Mouse (Mus musculus): ENCODE results near the gene Pnisr. TPM values are rescaled to one million over a fixed set of nuclear protein-coding genes. Genes with fewer than 3 reads are reported as not detected.

Gene Pnisr
- polyA plus RNA-seq, 1 experiment, result 229 TPM

- Histone ChIP-seq H3K4me3 (ENCODE audit: insufficient read depth, low read length) (no peak overlapping the region), H3K27ac (ENCODE audit: insufficient read depth, low read length) (no peak overlapping the region), H3K4me1 (ENCODE audit: control insufficient read depth, insufficient read depth, low read length) (no peaks in the 10 kb centered on the region; the same call in 1 of the 2 replicates)
- TF ChIP-seq CTCF (IDR thresholded peaks at IDR 0.05; ENCODE audit: extremely low read depth, insufficient read depth, low read length) (no peak), POLR2A (IDR thresholded peaks at IDR 0.05; ENCODE audit: extremely low read depth, insufficient read depth, low read length) (no peak)
Observed at GRCm38 (mm10) chr4:21857481-21857880, 10.1 kb downstream of the Pnisr start.

GRCm38 (mm10) chr4:21865226-21865625, 17.8 kb downstream of the Pnisr start:
- no peak overlapping the region for H3K4me3 ChIP-seq (ENCODE audit: insufficient read depth, low read length)
- no peaks in the 10 kb centered on the region for H3K4me1 ChIP-seq (ENCODE audit: control insufficient read depth, insufficient read depth, low read length)
- H3K27ac ChIP-seq (ENCODE audit: insufficient read depth, low read length), result no peak overlapping the region
- TF ChIP-seq POLR2A (IDR thresholded peaks at IDR 0.05; ENCODE audit: extremely low read depth, insufficient read depth, low read length) (no peak), CTCF (IDR thresholded peaks at IDR 0.05; ENCODE audit: extremely low read depth, insufficient read depth, low read length) (no peak)

DNA sequence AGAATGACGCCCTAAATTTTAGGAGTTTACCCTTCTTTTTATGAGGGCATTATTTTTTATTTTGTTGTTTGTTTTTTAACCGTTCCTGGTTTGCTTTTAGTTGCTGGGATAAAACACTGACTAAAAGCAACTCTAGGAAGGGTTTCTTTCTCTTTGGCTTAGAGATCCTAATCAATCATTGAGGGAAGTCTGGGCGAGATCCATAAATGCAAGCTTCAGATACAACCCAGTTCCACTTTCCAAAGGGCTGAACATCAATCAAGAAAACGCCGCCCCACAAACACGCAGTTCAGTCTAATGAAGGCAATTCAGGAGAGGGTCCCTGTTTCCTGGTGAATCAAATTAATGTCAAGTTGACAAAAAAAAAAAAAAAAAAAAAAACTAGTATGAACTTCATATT, 31.4 kb downstream of the Pnisr start:
- TF ChIP-seq POLR2A (IDR thresholded peaks at IDR 0.05; ENCODE audit: extremely low read depth, insufficient read depth, low read length) (no peak), CTCF (IDR thresholded peaks at IDR 0.05; ENCODE audit: extremely low read depth, insufficient read depth, low read length) (no peak)
- Histone ChIP-seq H3K4me3 (ENCODE audit: insufficient read depth, low read length) (no peak overlapping the region; the same call in 1 of the 2 replicates), H3K4me1 (ENCODE audit: control insufficient read depth, insufficient read depth, low read length) (no peaks in the 10 kb centered on the region), H3K27ac (ENCODE audit: insufficient read depth, low read length) (no peak overlapping the region)

DNA sequence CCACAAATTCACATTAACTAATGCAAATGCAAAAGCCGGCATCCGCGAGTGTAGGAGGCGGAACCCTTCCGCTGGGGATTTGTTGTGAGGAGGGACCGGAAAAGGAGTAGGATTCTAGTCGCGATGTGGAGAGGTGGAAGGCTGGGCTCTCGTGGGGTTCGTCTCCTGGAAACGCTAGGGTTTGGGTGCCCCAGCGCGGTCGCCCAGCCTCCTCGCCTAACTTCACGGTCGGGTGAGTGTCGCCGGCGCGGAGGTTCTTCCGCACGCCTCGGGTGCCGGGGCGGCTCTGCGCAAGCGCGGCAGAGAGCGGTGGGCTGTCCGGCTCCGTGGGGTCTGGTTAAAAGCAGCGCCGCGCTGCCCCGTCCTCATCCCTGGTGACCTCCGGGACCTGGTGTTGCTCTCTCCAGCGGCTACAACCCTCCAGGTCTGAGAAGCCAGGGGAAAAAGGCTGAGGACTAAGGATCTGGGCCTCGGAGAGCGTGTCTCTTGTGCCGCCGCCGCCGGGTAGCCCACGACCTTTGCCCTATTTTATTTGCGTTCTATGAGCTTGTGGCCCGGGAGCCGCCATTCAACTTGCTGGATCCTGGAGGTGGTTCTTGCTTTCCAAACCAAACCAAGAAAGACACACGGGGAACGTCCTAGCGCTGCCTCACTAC, 32.3 kb downstream of the Pnisr start, which contains the start of gene Coq3:
TSS of gene Coq3 (plus strand) at position 109 of the 656 bp plus-strand sequence.
- peak within 1 kb of the TSS; percentile 77 for H3K4me3 ChIP-seq (ENCODE audit: insufficient read depth, low read length)
- no peaks in the 10 kb centered on the region for H3K4me1 ChIP-seq (ENCODE audit: control insufficient read depth, insufficient read depth, low read length)
- H3K27ac ChIP-seq (ENCODE audit: insufficient read depth, low read length), result peak within 1 kb of the TSS; percentile 82
- TF ChIP-seq POLR2A (IDR thresholded peaks at IDR 0.05; ENCODE audit: extremely low read depth, insufficient read depth, low read length) (peak; percentile 73; the same call in 1 of the 2 replicates), CTCF (IDR thresholded peaks at IDR 0.05; ENCODE audit: extremely low read depth, insufficient read depth, low read length) (no peak)

DNA sequence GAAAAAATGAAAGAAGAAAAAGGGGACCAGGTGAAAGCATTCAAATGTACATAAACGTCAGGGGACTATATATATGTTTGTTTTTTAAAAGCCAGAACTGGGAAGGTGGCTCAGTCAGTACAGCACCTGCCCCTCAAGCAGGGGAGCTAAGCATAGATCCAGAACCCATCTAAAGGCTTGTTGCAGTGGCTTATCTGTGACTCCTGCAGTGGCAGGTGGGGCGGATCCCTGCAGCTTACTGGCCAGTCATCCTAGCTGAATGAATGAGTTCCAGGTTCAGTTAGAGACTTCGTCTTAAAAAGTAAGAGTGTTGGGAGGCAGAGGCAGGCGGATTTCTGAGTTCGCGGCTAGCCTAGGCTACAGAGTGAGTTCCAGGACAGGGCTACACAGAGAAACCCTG, 35.4 kb downstream of the Pnisr start:
- TF ChIP-seq CTCF (IDR thresholded peaks at IDR 0.05; ENCODE audit: extremely low read depth, insufficient read depth, low read length) (no peak), POLR2A (IDR thresholded peaks at IDR 0.05; ENCODE audit: extremely low read depth, insufficient read depth, low read length) (no peak)
- Histone ChIP-seq H3K4me3 (ENCODE audit: insufficient read depth, low read length) (no peak overlapping the region), H3K27ac (ENCODE audit: insufficient read depth, low read length) (no peak overlapping the region), H3K4me1 (ENCODE audit: control insufficient read depth, insufficient read depth, low read length) (no peaks in the 10 kb centered on the region)

GRCm38 (mm10) chr4:21885831-21886230, 38.4 kb downstream of the Pnisr start:
- TF ChIP-seq POLR2A (IDR thresholded peaks at IDR 0.05; ENCODE audit: extremely low read depth, insufficient read depth, low read length) (no peak), CTCF (IDR thresholded peaks at IDR 0.05; ENCODE audit: extremely low read depth, insufficient read depth, low read length) (no peak)
- Histone ChIP-seq H3K27ac (ENCODE audit: insufficient read depth, low read length) (no peak overlapping the region), H3K4me3 (ENCODE audit: insufficient read depth, low read length) (no peak overlapping the region), H3K4me1 (ENCODE audit: control insufficient read depth, insufficient read depth, low read length) (no peaks in the 10 kb centered on the region)

Other genes with a start within 250 kb of the Pnisr start
- gene Prdm13, start 161.6 kb upstream of the Pnisr start, polyA plus RNA-seq (2012; rRNA removed), result not detected in 2 replicates
- 23.8 and 25.6 TPM in 2 replicates for gene Ccnc, start 119.9 kb upstream of the Pnisr start, polyA plus RNA-seq (2012; rRNA removed)
- gene Usp45, start 80.4 kb upstream of the Pnisr start, polyA plus RNA-seq (2012; rRNA removed), result 19.8 and 22.4 TPM in 2 replicates
- 18.7 and 18.9 TPM in 2 replicates for gene Tstd3, start 80.4 kb upstream of the Pnisr start, polyA plus RNA-seq (2012; rRNA removed)
- gene Coq3, start 32.1 kb downstream of the Pnisr start, polyA plus RNA-seq (2012; rRNA removed), result 10.7 and 11.5 TPM in 2 replicates
- 20.7 and 22.5 TPM in 2 replicates for gene Faxc, start 83.7 kb downstream of the Pnisr start, polyA plus RNA-seq (2012; rRNA removed)

Data from cortical plate, adult 2 months (tissue).